Mouse (Mus musculus): ENCODE measurements around the gene Zeb2.

DNA sequence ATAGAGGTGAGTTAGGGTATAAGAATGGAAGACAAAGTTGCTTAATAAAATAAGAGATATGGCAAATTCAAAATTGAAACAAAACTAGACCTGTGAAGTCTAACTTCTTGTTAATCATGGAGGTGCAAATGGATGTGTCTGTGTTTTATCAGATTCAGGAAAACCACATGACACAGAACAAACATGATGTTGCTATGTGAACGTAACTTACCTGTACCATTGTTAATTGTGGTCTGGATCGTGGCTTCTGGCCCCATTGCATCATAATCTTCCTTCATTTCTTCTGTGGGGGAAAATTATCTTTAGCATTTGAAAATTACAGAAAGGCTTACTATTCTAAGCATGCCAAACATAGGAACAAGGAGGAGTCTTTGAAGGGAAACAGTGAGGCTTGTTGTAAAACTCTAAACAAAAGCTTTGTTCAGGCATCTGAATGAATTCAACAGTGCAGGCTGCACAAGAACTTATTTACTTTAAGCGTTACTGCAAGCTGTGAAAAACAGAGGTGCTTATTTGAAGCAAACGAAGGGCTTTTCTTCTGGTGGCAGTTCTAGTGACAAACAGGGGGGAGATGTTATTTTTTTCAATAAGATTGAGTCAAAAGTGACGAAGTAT lies 99.9 kb downstream of the Zeb2 start:
- TF ChIP-seq CTCF (conservative IDR thresholded peaks at IDR 0.05; ENCODE audit: low read length) (no peak), POU5F1 (IDR thresholded peaks at IDR 0.05; ENCODE audit: borderline replicate concordance, low read length) (no peak)

Data from E14TG2a.4 (cell line).